13 mouse cellular contexts compared by ENCODE assay signal in the genomic region with DNA sequence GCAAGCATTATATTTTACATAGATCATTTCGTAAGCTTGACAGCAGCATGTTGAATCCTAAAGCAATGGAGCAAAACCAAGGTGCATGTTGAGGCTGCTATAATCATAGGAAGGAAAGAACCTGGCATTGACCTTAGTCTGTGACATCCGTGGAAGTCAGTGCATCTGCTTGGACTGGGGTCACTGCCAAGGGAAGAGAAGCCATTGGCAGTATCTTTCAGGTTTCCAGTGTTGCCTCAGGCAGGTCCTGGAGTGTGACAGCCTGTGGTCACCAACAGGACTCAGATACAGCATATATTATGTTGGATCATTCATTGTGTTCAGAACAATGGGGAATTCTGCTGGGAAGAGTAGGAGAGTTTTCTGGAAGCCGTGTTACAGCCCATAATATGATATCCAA.
"Had no signal": no experiment of that assay in that cellular context is flagged by ENCODE, and none has a peak within 500 bp of the region (broad histone marks: within the 10 kb centered on the region; RNA-seq: fewer than 3 reads in every experiment).

No protein-coding gene starts in this region.

- H3K27me3 ChIP-seq: limb, embryonic 13.5 days; liver, embryonic 15.5 days; midbrain, embryonic 13.5 days; neural tube, embryonic 15.5 days had no signal

- DNase-seq: kidney, postnatal 10 days; kidney, postnatal 4 days; lung, adult 2 months; lung, postnatal 36 days; thymus, postnatal 4 days had no signal

- H3K36me3 ChIP-seq: limb, embryonic 13.5 days; liver, embryonic 15.5 days; midbrain, embryonic 13.5 days; neural tube, embryonic 15.5 days had no signal

- H3K4me3 ChIP-seq: layer of hippocampus, adult 2 months; limb, embryonic 13.5 days; liver, embryonic 15.5 days; midbrain, embryonic 13.5 days; myocyte; neural tube, embryonic 15.5 days had no signal

- ATAC-seq: lung, postnatal 0 days; midbrain, embryonic 13.5 days had no signal

- H3K4me1 ChIP-seq: liver, embryonic 15.5 days had no signal

- H3K9me3 ChIP-seq: limb, embryonic 13.5 days; liver, embryonic 15.5 days; midbrain, embryonic 13.5 days; neural tube, embryonic 15.5 days had no signal

- H3K4me2 ChIP-seq: limb, embryonic 13.5 days; liver, embryonic 15.5 days; midbrain, embryonic 13.5 days; neural tube, embryonic 15.5 days had no signal

- H3K9ac ChIP-seq: limb, embryonic 13.5 days; liver, embryonic 15.5 days; midbrain, embryonic 13.5 days; neural tube, embryonic 15.5 days had no signal

- H3K27ac ChIP-seq: layer of hippocampus, adult 2 months; limb, embryonic 13.5 days; liver, embryonic 15.5 days; midbrain, embryonic 13.5 days; neural tube, embryonic 15.5 days; stomach, postnatal 0 days had no signal
